ENCODE assay signal across 19 mouse cellular contexts in the genomic region with DNA sequence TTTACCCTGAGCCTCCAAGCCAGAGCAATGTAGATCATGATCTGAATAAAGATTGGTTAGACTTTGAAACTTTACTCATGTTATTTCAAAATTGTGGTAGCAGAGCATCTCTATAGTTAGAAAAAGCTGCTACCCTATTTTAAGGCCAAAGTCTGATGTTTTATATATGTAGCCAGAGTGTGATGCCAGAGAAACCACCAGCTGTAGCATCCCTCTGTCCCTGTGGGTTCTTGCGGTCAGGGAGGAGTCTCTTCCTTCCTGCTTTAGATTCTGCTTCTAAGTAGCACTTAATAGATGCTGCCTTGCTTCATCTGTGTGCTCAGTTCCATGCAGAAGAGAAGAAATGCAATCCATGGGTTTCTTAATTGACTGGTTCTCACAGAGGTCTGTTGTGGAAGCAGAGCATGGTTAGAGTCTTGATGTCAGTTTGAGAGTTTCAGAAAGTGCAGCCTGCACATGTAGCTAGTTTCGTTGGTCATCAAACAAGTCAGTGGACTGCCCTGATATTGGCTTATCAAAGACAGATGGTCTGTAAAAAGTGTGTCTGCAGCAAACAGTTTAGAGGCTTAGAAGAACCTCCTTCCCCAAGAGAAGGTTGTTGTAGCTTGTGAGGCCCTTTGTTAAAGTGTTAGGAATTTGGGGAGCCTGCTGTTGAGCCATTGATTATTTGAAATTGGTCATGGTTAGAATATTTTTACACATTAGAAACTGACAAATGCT.
DNase-seq lines count a peak whose midpoint lies in the region; ATAC-seq and TF ChIP-seq lines count a peak whose summit lies in the region.
"Had no signal": no experiment of that assay in that cellular context is flagged by ENCODE, and none has a peak within 500 bp of the region (broad histone marks: within the 10 kb centered on the region; RNA-seq: fewer than 3 reads in every experiment).

No protein-coding gene starts in this region.

- no peaks in the 10 kb centered on the region for H3K27me3 ChIP-seq in forebrain, embryonic 11.5 days (ENCODE audit: control insufficient read depth, insufficient read depth, low read length)
- H3K27me3 ChIP-seq in forebrain, embryonic 10.5 days (ENCODE audit: poor library complexity, severe bottlenecking), result peaks cover 10% of the 10 kb centered on the region; the same call in 1 of the 2 replicates
- H3K27me3 ChIP-seq in liver, embryonic 12.5 days (replicated peaks), result no peaks in the 10 kb centered on the region
- H3K27me3 ChIP-seq in liver, postnatal 0 days (ENCODE audit: insufficient read depth, low read length), result no peaks in the 10 kb centered on the region
- H3K27me3 ChIP-seq: embryonic facial prominence, embryonic 12.5 days; embryonic facial prominence, embryonic 15.5 days; hindbrain, embryonic 12.5 days; hindbrain, embryonic 15.5 days had no signal

- WGBS in forebrain, embryonic 11.5 days, result 83% methylated on average over 2 of the region's 2 CpGs
- WGBS in forebrain, embryonic 10.5 days, result 79% methylated on average over 2 of the region's 2 CpGs
- 14% methylated on average over 2 of the region's 2 CpGs for WGBS in liver, embryonic 12.5 days (ENCODE audit: insufficient replicate concordance)
- WGBS in liver, postnatal 0 days (ENCODE audit: insufficient replicate concordance), result 50% methylated on average over 2 of the region's 2 CpGs

- no peak overlapping the region for H3K9ac ChIP-seq in forebrain, embryonic 11.5 days (ENCODE audit: low read length)
- H3K9ac ChIP-seq in liver, embryonic 12.5 days, result no peak overlapping the region
- no peak overlapping the region for H3K9ac ChIP-seq in liver, postnatal 0 days (replicated peaks)
- H3K9ac ChIP-seq: embryonic facial prominence, embryonic 12.5 days; embryonic facial prominence, embryonic 15.5 days; hindbrain, embryonic 12.5 days; hindbrain, embryonic 15.5 days had no signal

- ATAC-seq in forebrain, embryonic 11.5 days (replicated peaks; ENCODE audit: low FRiP score), result no peak
- ATAC-seq in frontal cortex, adult (ENCODE audit: low TSS enrichment), result peak; percentile 69
- peak; percentile 88 for ATAC-seq in liver, embryonic 12.5 days
- no peak for ATAC-seq in liver, postnatal 0 days
- ATAC-seq: activated CD4-positive, CD25-positive, alpha-beta regulatory T cell, adult 4 months had no signal

- TF ChIP-seq EP300 in liver, postnatal 0 days (IDR thresholded peaks at IDR 0.05; ENCODE audit: low read depth), result no peak

- no peaks in the 10 kb centered on the region for H3K4me1 ChIP-seq in forebrain, embryonic 11.5 days (replicated peaks; ENCODE audit: control insufficient read depth, insufficient read depth, low read length)
- H3K4me1 ChIP-seq in forebrain, embryonic 10.5 days, result peaks cover 22% of the 10 kb centered on the region
- peaks cover 18% of the 10 kb centered on the region for H3K4me1 ChIP-seq in liver, embryonic 12.5 days
- no peaks in the 10 kb centered on the region for H3K4me1 ChIP-seq in liver, postnatal 0 days (ENCODE audit: insufficient read depth)
- H3K4me1 ChIP-seq: embryonic facial prominence, embryonic 12.5 days; embryonic facial prominence, embryonic 15.5 days; hindbrain, embryonic 12.5 days; hindbrain, embryonic 15.5 days had no signal

- no peaks in the 10 kb centered on the region for H3K36me3 ChIP-seq in forebrain, embryonic 11.5 days (ENCODE audit: control insufficient read depth, insufficient read depth, low read length)
- H3K36me3 ChIP-seq in forebrain, embryonic 10.5 days (replicated peaks), result no peaks in the 10 kb centered on the region
- no peaks in the 10 kb centered on the region for H3K36me3 ChIP-seq in liver, embryonic 12.5 days
- no peaks in the 10 kb centered on the region for H3K36me3 ChIP-seq in liver, postnatal 0 days (replicated peaks; ENCODE audit: insufficient read depth, low read length)
- H3K36me3 ChIP-seq: embryonic facial prominence, embryonic 12.5 days; embryonic facial prominence, embryonic 15.5 days; hindbrain, embryonic 12.5 days; hindbrain, embryonic 15.5 days had no signal

- H3K4me3 ChIP-seq in forebrain, embryonic 11.5 days (ENCODE audit: low read depth, low read length), result no peak overlapping the region
- no peak overlapping the region for H3K4me3 ChIP-seq in forebrain, embryonic 10.5 days
- H3K4me3 ChIP-seq in liver, embryonic 12.5 days, result no peak overlapping the region
- H3K4me3 ChIP-seq in liver, postnatal 0 days (ENCODE audit: low read depth, low read length), result no peak overlapping the region
- H3K4me3 ChIP-seq: embryonic facial prominence, embryonic 12.5 days; embryonic facial prominence, embryonic 15.5 days; gastrocnemius, adult 2 months; hindbrain, embryonic 12.5 days; hindbrain, embryonic 15.5 days had no signal

- no peak for TF ChIP-seq CTCF in liver, postnatal 0 days (IDR thresholded peaks at IDR 0.05; ENCODE audit: low read depth)

- H3K4me2 ChIP-seq in forebrain, embryonic 11.5 days (ENCODE audit: low read depth, low read length, severe bottlenecking), result no peak overlapping the region
- peak overlapping the region; percentile 14 for H3K4me2 ChIP-seq in liver, embryonic 12.5 days
- no peak overlapping the region for H3K4me2 ChIP-seq in liver, postnatal 0 days (ENCODE audit: low read depth, low read length)
- H3K4me2 ChIP-seq: embryonic facial prominence, embryonic 12.5 days; embryonic facial prominence, embryonic 15.5 days; heart, embryonic 11.5 days; hindbrain, embryonic 12.5 days; hindbrain, embryonic 15.5 days had no signal

- no peaks in the 10 kb centered on the region for H3K9me3 ChIP-seq in forebrain, embryonic 11.5 days (ENCODE audit: control insufficient read depth, low read length)
- H3K9me3 ChIP-seq in forebrain, embryonic 10.5 days, result no peaks in the 10 kb centered on the region
- H3K9me3 ChIP-seq in liver, embryonic 12.5 days (replicated peaks), result no peaks in the 10 kb centered on the region
- H3K9me3 ChIP-seq in liver, postnatal 0 days (ENCODE audit: low read length), result no peaks in the 10 kb centered on the region
- H3K9me3 ChIP-seq: embryonic facial prominence, embryonic 12.5 days; embryonic facial prominence, embryonic 15.5 days; hindbrain, embryonic 12.5 days; hindbrain, embryonic 15.5 days had no signal

- no peak for DNase-seq in forebrain, embryonic 11.5 days (ENCODE audit: low spot score)
- no peak for DNase-seq in forebrain, embryonic 10.5 days (ENCODE audit: extremely low spot score, low spot score)
- DNase-seq in frontal cortex, postnatal 10 days (ENCODE audit: low spot score in 2 of 2), result no peak
- no peak for DNase-seq in liver, postnatal 0 days
- DNase-seq in urinary bladder, postnatal 4 days (ENCODE audit: low spot score in 2 of 2), result no peak
- no peak for DNase-seq in spleen, postnatal 36 days (ENCODE audit: low spot score in 2 of 2)
- DNase-seq: adrenal gland, adult 8-10 months; adrenal gland, postnatal 25 days; gastrocnemius, adult 2 months; gastrocnemius, postnatal 14 days; heart, adult 11 months had no signal

- 0 out of 2 replicates have a peak overlapping the region, but pooled peaks have one; percentile 25 for H3K27ac ChIP-seq in forebrain, embryonic 11.5 days (ENCODE audit: low read depth, low read length)
- no peak overlapping the region for H3K27ac ChIP-seq in forebrain, embryonic 10.5 days
- peak overlapping the region; percentile 54; the same call in 1 of the 2 replicates for H3K27ac ChIP-seq in liver, embryonic 12.5 days
- H3K27ac ChIP-seq in liver, postnatal 0 days (ENCODE audit: low read depth), result no peak overlapping the region
- H3K27ac ChIP-seq: embryonic facial prominence, embryonic 12.5 days; embryonic facial prominence, embryonic 15.5 days; gastrocnemius, adult 2 months; hindbrain, embryonic 12.5 days; hindbrain, embryonic 15.5 days had no signal

Comparison
In these comparisons a context has a peak if more than half of its experiments do, and no peak if none do; other contexts are left out.
1. ATAC-seq: peak in frontal cortex, adult (single experiment) and liver, embryonic 12.5 days (single experiment); none in forebrain, embryonic 11.5 days (single experiment) and liver, postnatal 0 days (single experiment).
2. H3K27ac ChIP-seq: peak in forebrain, embryonic 11.5 days (single experiment) and liver, embryonic 12.5 days (single experiment); none in forebrain, embryonic 10.5 days (single experiment) and liver, postnatal 0 days (single experiment).